Mouse (Mus musculus): ENCODE data around the gene Ddx49. TPM values are rescaled to one million over a fixed set of nuclear protein-coding genes. Genes with fewer than 3 reads are reported as not detected.

Ddx49 gene
- polyA plus RNA-seq, 1 experiment from 2014 or later = 47.5 TPM

Other genes with a start within 250 kb of the Ddx49 start
- gene Tm6sf2, start 229.6 kb downstream of the Ddx49 start, polyA plus RNA-seq (2016; fragmentation: Nextera tagmentation; extraction: Ambion mirVana) = 0.94 and 1.3 TPM in 2 replicates
- gene Hapln4, start 219.0 kb downstream of the Ddx49 start, polyA plus RNA-seq (2016; fragmentation: Nextera tagmentation; extraction: Ambion mirVana) = 0.30 and 0.62 TPM in 2 replicates
- 0.06 and 0.29 TPM in 2 replicates for gene Ncan, start 181.6 kb downstream of the Ddx49 start, polyA plus RNA-seq (2016; fragmentation: Nextera tagmentation; extraction: Ambion mirVana)
- 35.4 and 39.6 TPM in 2 replicates for gene Nr2c2ap, start 171.2 kb downstream of the Ddx49 start, polyA plus RNA-seq (2016; fragmentation: Nextera tagmentation; extraction: Ambion mirVana)
- gene Rfxank, start 163.3 kb downstream of the Ddx49 start, polyA plus RNA-seq (2016; fragmentation: Nextera tagmentation; extraction: Ambion mirVana) = 16.5 and 18.3 TPM in 2 replicates
- 39.6 and 43.9 TPM in 2 replicates for gene Borcs8, start 163.0 kb downstream of the Ddx49 start, polyA plus RNA-seq (2016; fragmentation: Nextera tagmentation; extraction: Ambion mirVana)
- 0.23 and 0.53 TPM in 2 replicates for gene Mef2b, start 162.8 kb downstream of the Ddx49 start, polyA plus RNA-seq (2016; fragmentation: Nextera tagmentation; extraction: Ambion mirVana)
- 93.9 and 123 TPM in 2 replicates for gene Tmem161a, start 130.1 kb downstream of the Ddx49 start, polyA plus RNA-seq (2016; fragmentation: Nextera tagmentation; extraction: Ambion mirVana)
- 5.8 and 9.5 TPM in 2 replicates for gene Slc25a42, start 90.2 kb downstream of the Ddx49 start, polyA plus RNA-seq (2016; fragmentation: Nextera tagmentation; extraction: Ambion mirVana)
- gene Sugp2, start 68.3 kb downstream of the Ddx49 start, polyA plus RNA-seq (2016; fragmentation: Nextera tagmentation; extraction: Ambion mirVana) = 34.7 and 34.8 TPM in 2 replicates
- gene Armc6, start 68.0 kb downstream of the Ddx49 start, polyA plus RNA-seq (2016; fragmentation: Nextera tagmentation; extraction: Ambion mirVana) = 29.5 and 31.6 TPM in 2 replicates
- gene Homer3, start 19.7 kb downstream of the Ddx49 start, polyA plus RNA-seq (2016; fragmentation: Nextera tagmentation; extraction: Ambion mirVana) = 42.7 and 80.5 TPM in 2 replicates
- 379 and 398 TPM in 2 replicates for gene Cope, start within 50 bp of the Ddx49 start, polyA plus RNA-seq (2016; fragmentation: Nextera tagmentation; extraction: Ambion mirVana)
- 1.4 TPM in 2 replicates for gene Cers1, start 13.3 kb upstream of the Ddx49 start, polyA plus RNA-seq (2016; fragmentation: Nextera tagmentation; extraction: Ambion mirVana)
- gene Gdf1, start 27.3 kb upstream of the Ddx49 start, polyA plus RNA-seq (2016; fragmentation: Nextera tagmentation; extraction: Ambion mirVana) = 1.9 and 4.2 TPM in 2 replicates
- gene Upf1, start 50.8 kb upstream of the Ddx49 start, polyA plus RNA-seq (2016; fragmentation: Nextera tagmentation; extraction: Ambion mirVana) = 14.5 and 19.8 TPM in 2 replicates
- 0.43 and 1.2 TPM in 2 replicates for gene Comp, start 71.1 kb upstream of the Ddx49 start, polyA plus RNA-seq (2016; fragmentation: Nextera tagmentation; extraction: Ambion mirVana)
- 13.0 and 15.8 TPM in 2 replicates for gene Crtc1, start 137.1 kb upstream of the Ddx49 start, polyA plus RNA-seq (2016; fragmentation: Nextera tagmentation; extraction: Ambion mirVana)
- 15.6 and 15.7 TPM in 2 replicates for gene Klhl26, start 174.5 kb upstream of the Ddx49 start, polyA plus RNA-seq (2016; fragmentation: Nextera tagmentation; extraction: Ambion mirVana)
- gene Tmem59l, start 184.9 kb upstream of the Ddx49 start, polyA plus RNA-seq (2016; fragmentation: Nextera tagmentation; extraction: Ambion mirVana) = 1.2 and 3.6 TPM in 2 replicates
- 1.8 and 3.2 TPM in 2 replicates for gene Crlf1, start 190.7 kb upstream of the Ddx49 start, polyA plus RNA-seq (2016; fragmentation: Nextera tagmentation; extraction: Ambion mirVana)
- gene Rex1bd, start 204.3 kb upstream of the Ddx49 start, polyA plus RNA-seq (2016; fragmentation: Nextera tagmentation; extraction: Ambion mirVana) = 127 and 128 TPM in 2 replicates
- 751 and 801 TPM in 2 replicates for gene Uba52, start 208.3 kb upstream of the Ddx49 start, polyA plus RNA-seq (2016; fragmentation: Nextera tagmentation; extraction: Ambion mirVana)
- 295 and 310 TPM in 2 replicates for gene Fkbp8, start 225.2 kb upstream of the Ddx49 start, polyA plus RNA-seq (2016; fragmentation: Nextera tagmentation; extraction: Ambion mirVana)
- gene Kxd1, start 225.5 kb upstream of the Ddx49 start, polyA plus RNA-seq (2016; fragmentation: Nextera tagmentation; extraction: Ambion mirVana) = 67.0 and 68.3 TPM in 2 replicates
- 15.8 and 18.5 TPM in 2 replicates for gene Ell, start 237.0 kb upstream of the Ddx49 start, polyA plus RNA-seq (2016; fragmentation: Nextera tagmentation; extraction: Ambion mirVana)